Mouse (Mus musculus) brain, embryonic 18.5 days (tissue): ENCODE measurements around the gene Slc24a3.

Experiments used
- DNase-seq: peaks from one replicate; pipeline ENCODE4 v3.0.0-alpha.2; 2012; ENCODE audit warnings: low read depth, low spot score

Slc24a3 gene

GRCm38 (mm10) chr2:145279336-145279735 is 111.8 kb downstream of the Slc24a3 start:
- no peak for DNase-seq

GRCm38 (mm10) chr2:145283746-145284145 is 116.2 kb downstream of the Slc24a3 start:
- DNase-seq, result no peak

- no peak for DNase-seq
Measured at GRCm38 (mm10) chr2:145288501-145288900, 120.9 kb downstream of the Slc24a3 start.

GRCm38 (mm10) chr2:145291473-145291872 is 123.9 kb downstream of the Slc24a3 start:
- DNase-seq, result no peak

GRCm38 (mm10) chr2:145292196-145292595 is 124.6 kb downstream of the Slc24a3 start:
- DNase-seq, result no peak

GRCm38 (mm10) chr2:145292816-145293215 is 125.3 kb downstream of the Slc24a3 start:
- no peak for DNase-seq

GRCm38 (mm10) chr2:145296906-145297305 is 129.4 kb downstream of the Slc24a3 start:
- DNase-seq, result no peak

GRCm38 (mm10) chr2:145299914-145300699 is 132.6 kb downstream of the Slc24a3 start:
- peak; percentile 43 for DNase-seq

GRCm38 (mm10) chr2:145307231-145307883 is 139.8 kb downstream of the Slc24a3 start:
- no peak for DNase-seq

- DNase-seq, result no peak
Measured at GRCm38 (mm10) chr2:145318916-145319315, 151.4 kb downstream of the Slc24a3 start.

- DNase-seq, result no peak
Measured at GRCm38 (mm10) chr2:145321287-145321686, 153.7 kb downstream of the Slc24a3 start.

- DNase-seq, result no peak
Measured at GRCm38 (mm10) chr2:145321755-145322154, 154.2 kb downstream of the Slc24a3 start.

- no peak for DNase-seq
Measured at GRCm38 (mm10) chr2:145324477-145324876, 156.9 kb downstream of the Slc24a3 start.

- no peak for DNase-seq
Measured at GRCm38 (mm10) chr2:145325852-145326251, 158.3 kb downstream of the Slc24a3 start.

GRCm38 (mm10) chr2:145326544-145326943 is 159.0 kb downstream of the Slc24a3 start:
- DNase-seq, result no peak

GRCm38 (mm10) chr2:145329756-145330155 is 162.2 kb downstream of the Slc24a3 start:
- no peak for DNase-seq

- DNase-seq, result no peak
Measured at GRCm38 (mm10) chr2:145331525-145331924, 164.0 kb downstream of the Slc24a3 start.

- DNase-seq, result no peak
Measured at GRCm38 (mm10) chr2:145333466-145333865, 165.9 kb downstream of the Slc24a3 start.

- no peak for DNase-seq
Measured at GRCm38 (mm10) chr2:145336406-145336805, 168.9 kb downstream of the Slc24a3 start.

- no peak for DNase-seq
Measured at GRCm38 (mm10) chr2:145340816-145341215, 173.3 kb downstream of the Slc24a3 start.

- DNase-seq, result no peak
Measured at GRCm38 (mm10) chr2:145342956-145343355, 175.4 kb downstream of the Slc24a3 start.

- no peak for DNase-seq
Measured at GRCm38 (mm10) chr2:145344521-145344920, 177.0 kb downstream of the Slc24a3 start.

- no peak for DNase-seq
Measured at GRCm38 (mm10) chr2:145353801-145354200, 186.2 kb downstream of the Slc24a3 start.
